Mouse (Mus musculus) adrenal gland, postnatal 14 days (tissue): ENCODE data around the gene Hist1h4c. TPM values are rescaled to one million over a fixed set of nuclear protein-coding genes. Genes with fewer than 3 reads are reported as not detected.
"Not testable (repeated sequence)": the region's sequence is repeated elsewhere in the genome, so short reads cannot be mapped to it uniquely, and the experiment has no call there.

ENCODE experiments used
- DNase-seq: peaks from one replicate; pipeline ENCODE4 v3.0.0; 2021; ENCODE audit warnings: mixed read lengths
- total RNA-seq: library from RNA; stranded (reverse); gene quantifications from 2 replicates; pipeline ENCODE4 v1.2.3, GENCODE M21; 2021

Hist1h4c gene
- total RNA-seq, 1 experiment from 2014 or later = 161 TPM

- DNase-seq = no peak
Observed at GRCm38 (mm10) chr13:23695514-23695913, 2.7 kb downstream of the Hist1h4c start, which contains the start of gene Hist1h1t. Gene Hist1h1t (plus strand): TSS chr13:23695814.

GRCm38 (mm10) chr13:23694956-23695355, 3.3 kb downstream of the Hist1h4c start:
- no peak for DNase-seq

- DNase-seq = no peak
Observed at GRCm38 (mm10) chr13:23693856-23694440, 4.3 kb downstream of the Hist1h4c start.

GRCm38 (mm10) chr13:23689459-23689858, 8.8 kb downstream of the Hist1h4c start:
- no peak for DNase-seq

GRCm38 (mm10) chr13:23688956-23689355, 9.3 kb downstream of the Hist1h4c start:
- DNase-seq = no peak

- no peak for DNase-seq
Observed at GRCm38 (mm10) chr13:23687907-23688306, 10.3 kb downstream of the Hist1h4c start.

- no peak for DNase-seq
Observed at GRCm38 (mm10) chr13:23687181-23687580, 11.1 kb downstream of the Hist1h4c start.

- no peak for DNase-seq
Observed at GRCm38 (mm10) chr13:23685966-23686365, 12.3 kb downstream of the Hist1h4c start.

GRCm38 (mm10) chr13:23685121-23685861, 13.0 kb downstream of the Hist1h4c start:
- DNase-seq = peak; percentile 56

GRCm38 (mm10) chr13:23684295-23684945, 13.8 kb downstream of the Hist1h4c start:
- peak; percentile 73 for DNase-seq

GRCm38 (mm10) chr13:23683755-23684281, 14.4 kb downstream of the Hist1h4c start, which contains the start of the genes Hist1h2ac and Hist1h2bc:
Gene Hist1h2ac (minus strand): TSS chr13:23683948.
Gene Hist1h2bc (plus strand): TSS chr13:23684199.
- peak; percentile 83 for DNase-seq

GRCm38 (mm10) chr13:23682947-23683754, 15.1 kb downstream of the Hist1h4c start:
- not testable (repeated sequence) for DNase-seq

- DNase-seq = no peak
Observed at GRCm38 (mm10) chr13:23682623-23682946, 15.7 kb downstream of the Hist1h4c start.

GRCm38 (mm10) chr13:23681990-23682582, 16.2 kb downstream of the Hist1h4c start:
- DNase-seq = no peak

- no peak for DNase-seq
Observed at GRCm38 (mm10) chr13:23662536-23662935, 35.7 kb downstream of the Hist1h4c start.

GRCm38 (mm10) chr13:23659636-23660366, 38.5 kb downstream of the Hist1h4c start:
- DNase-seq = no peak
